Mouse (Mus musculus): ENCODE results near the gene Maml2.

Maml2 gene

DNA sequence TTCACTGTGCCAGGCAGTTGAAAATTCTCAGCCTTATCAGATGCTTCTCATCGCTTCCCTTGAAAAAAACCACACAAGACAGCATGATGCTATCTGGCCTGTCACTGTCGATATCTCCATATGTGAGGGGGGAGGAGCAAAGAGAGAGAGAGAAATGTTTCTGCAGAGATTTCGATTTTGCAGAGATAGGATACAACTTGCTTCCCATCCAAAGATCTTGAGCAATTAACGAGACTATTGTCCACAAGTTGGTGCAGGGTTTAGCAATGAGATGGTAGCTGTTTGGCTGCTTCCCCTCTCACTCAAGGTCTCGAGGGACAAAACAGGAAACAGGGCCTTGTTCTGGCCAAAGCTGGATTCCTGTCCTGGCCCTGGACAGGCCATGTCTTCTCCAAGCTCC lies 276.3 kb downstream of the Maml2 start:
- DNase-seq, result peak; percentile 66

DNA sequence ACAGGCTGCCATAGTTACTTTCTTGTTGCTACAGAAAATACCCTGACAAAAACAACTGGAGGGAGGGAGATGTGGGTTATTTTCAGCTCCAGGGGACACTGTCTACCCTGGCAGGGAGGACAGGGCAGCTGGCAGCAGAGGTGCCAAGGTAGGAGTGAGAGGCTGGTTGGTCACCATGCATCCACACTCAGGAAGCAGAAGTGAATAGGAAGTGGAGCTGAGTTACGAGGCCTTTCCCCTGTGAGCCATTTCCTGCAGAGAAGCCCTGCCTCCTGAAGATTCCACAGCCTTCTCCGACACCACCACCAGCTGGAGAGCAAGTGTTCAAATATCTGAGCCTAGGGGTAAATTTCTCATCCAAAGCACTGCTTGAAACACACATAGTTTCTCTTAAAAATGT lies 277.2 kb downstream of the Maml2 start:
- DNase-seq, result peak; percentile 45

DNA sequence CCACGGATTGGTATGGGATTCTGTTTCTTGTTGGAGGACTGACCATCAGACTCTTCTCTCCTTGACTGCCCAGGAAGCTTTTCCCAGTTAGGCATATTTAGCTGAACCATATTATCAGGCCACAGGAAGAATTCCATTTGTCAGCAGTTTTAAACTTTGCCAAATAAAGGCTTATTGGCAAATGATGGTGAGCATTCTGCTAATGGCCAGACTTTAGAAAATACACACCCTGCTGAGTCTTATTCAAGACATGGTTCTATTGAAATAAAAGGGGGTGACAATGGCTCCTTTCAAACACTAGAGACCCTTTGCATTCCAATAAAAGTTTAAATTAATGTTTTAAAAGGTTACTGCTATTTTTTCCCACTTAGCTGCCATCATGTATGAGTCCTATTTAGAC lies 279.4 kb downstream of the Maml2 start:
- DNase-seq, result no peak

DNA sequence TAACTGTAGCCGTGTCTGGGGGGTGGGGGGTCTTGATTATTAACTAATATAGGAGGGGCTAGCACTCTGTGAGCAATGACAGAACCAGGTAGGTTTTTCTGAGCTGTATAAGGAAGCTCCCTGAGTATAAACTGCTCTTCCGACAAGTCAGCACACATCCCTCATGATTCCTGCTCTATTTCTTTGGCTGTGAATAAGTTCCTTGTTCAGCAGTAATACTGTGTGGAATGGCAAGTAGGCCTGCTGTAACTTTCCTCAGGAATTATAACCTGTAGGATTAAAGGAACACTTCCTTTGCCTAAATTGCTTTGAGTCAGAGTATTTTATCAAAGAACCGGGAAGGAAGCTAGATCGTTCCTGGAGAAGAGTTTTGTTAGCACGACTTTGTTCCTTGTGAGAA lies 283.4 kb downstream of the Maml2 start:
- no peak for DNase-seq

DNA sequence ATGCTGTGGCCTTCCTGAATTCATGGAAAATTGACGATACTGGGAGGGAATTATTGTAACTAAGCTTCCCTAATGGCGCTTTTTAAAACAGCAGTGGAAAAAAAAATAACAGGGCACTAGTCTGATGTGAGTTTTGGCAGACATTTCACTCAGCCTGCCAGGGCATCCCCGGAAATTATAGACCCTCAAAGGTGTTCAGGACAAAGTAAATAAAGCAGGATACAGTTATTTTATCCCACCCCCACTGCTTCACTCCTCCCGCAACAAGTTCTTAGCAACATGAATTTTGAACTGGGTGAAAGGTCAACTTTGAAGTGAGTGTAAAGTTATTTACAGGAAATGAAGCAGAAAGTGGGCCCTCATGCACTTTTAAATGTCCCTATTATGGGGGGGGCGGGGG lies 286.2 kb downstream of the Maml2 start:
- DNase-seq, result no peak

GRCm38 (mm10) chr9:13584435-13584834 lies 286.7 kb downstream of the Maml2 start:
- no peak for DNase-seq

- peak; percentile 39 for DNase-seq
Measured at GRCm38 (mm10) chr9:13587085-13587933, 289.6 kb downstream of the Maml2 start.

DNA sequence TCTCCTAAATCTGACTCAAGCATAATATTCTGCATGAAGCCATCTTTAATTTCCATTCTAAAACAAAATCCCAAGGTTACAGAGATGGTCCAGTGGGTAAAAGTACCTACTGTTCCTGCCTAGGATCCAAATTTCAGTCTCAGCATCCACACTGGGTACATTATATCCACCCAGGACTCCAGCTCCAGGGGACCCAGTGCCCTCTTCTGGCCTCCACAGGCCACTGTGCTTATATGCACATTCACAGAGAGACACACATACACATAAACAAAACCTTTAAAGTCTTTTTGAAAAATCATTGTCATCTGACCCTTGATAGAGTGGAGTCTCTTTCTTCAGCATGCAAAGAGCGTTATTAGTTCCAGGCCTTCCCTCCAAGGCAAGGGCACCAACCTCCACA lies 291.0 kb downstream of the Maml2 start:
- no peak for DNase-seq

DNA sequence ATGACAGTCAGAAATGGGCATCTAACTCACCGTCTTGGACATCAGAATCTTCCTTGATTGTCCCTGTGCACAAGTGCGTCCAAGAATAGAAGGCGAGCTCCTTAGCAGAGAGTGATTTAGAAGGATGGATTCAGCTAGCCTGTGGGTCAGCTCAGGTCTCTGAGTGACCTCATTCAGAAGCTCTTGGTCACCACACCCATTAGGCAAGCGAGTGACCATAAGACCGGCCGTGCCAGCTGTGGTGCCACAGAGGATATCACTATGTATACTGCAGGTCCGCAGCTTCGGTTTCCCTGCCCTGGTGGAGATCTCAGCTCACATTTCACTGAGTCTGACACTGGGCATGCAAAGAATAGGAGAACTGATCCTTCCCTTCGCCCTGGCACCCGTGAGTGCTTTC lies 294.9 kb downstream of the Maml2 start:
- DNase-seq, result no peak

GRCm38 (mm10) chr9:13597736-13598135 lies 300.0 kb downstream of the Maml2 start:
- no peak for DNase-seq

- no peak for DNase-seq
Measured at GRCm38 (mm10) chr9:13598596-13599333, 301.0 kb downstream of the Maml2 start.

DNA sequence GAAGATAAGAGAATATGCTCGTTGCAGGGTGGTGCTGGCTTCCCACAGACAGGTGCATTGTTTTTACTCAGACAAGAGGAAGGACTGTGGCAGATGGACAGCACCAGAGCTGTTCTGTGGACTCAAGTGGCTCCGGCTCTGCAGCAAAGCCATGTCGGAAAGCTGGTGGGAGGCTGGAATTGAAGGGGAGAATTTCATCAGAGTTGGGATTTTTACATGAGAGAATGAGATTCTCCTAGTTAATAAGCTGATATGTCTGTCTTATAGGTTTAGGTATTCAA lies 301.5 kb downstream of the Maml2 start:
- DNase-seq, result no peak

- DNase-seq, result no peak
Measured at GRCm38 (mm10) chr9:13599800-13600199, 302.0 kb downstream of the Maml2 start.

- no peak for DNase-seq
Measured at GRCm38 (mm10) chr9:13601729-13602128, 304.0 kb downstream of the Maml2 start.

GRCm38 (mm10) chr9:13603533-13604143 lies 305.9 kb downstream of the Maml2 start:
- no peak for DNase-seq

DNA sequence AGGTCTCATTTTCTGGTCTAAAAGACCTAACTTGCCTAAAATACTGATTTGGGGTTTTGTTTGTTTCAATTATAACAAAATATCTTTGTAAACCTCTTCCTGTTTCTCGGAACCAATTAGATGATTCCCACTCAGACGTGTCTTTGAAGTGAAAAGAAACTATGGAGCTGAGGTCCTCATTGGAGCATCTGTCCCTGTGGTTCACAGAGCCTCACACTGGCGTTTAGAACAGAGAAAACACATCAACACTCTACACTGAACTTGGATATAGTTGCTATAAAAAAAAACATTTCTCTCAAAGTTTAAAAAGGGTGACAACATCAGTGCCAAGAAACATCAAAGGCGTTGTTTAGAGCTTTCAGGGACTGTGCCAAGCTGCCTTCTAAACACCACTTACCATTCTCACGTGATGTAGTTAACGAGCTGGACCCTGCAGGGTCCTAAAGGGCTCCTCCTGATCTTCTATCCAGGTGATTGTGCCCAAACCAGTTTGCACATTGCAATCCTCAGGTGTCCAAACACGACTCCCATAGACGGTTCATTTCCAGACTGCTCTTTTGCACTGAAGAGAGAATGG lies 309.9 kb downstream of the Maml2 start:
- DNase-seq, result no peak

DNA sequence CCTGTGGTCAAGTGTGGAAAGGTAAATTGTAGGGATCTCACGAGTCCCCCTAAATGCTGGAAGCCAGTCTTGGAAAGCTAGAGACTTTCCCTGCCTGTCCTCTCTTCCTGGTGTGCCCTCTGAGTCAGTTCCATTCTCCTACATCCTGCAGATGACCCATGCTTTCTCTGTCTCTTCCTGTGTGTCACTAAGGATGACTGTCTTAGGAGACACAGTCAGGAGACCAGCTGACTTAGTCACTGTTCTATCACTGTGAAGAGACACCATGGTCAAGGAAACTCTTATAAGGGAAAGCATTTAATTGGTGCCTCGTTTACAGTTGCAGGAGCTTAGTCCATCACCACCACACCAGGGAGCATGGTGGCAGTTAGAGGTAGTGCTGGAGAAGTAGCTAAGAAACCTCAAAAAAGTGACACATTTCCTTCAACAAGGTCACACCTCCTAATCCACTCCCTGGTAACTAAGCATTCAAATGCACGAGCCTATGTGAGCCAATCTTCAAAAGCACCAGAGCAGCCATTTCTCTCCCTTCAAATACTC lies 310.8 kb downstream of the Maml2 start:
- DNase-seq, result no peak

DNA sequence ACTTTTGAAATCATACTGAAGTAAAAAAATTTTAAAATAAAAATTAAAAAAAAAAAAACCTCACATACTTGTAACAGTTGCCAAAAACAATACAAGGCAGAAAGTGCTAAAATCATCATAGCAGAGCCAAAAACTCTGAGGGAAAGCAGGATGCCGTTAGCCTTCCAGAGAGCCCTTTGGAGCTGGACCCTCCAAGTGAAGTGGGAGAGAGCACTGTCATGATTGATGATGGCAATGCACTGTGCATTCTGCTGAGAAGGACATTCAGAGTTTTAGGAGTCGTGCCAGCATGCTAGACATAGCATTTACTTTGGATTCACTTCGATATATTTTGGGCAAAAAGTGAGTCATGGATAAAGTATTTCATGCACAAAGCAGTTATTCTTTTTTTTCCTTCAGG lies 313.8 kb downstream of the Maml2 start:
- peak; percentile 28 for DNase-seq

- no peak for DNase-seq
Measured at GRCm38 (mm10) chr9:13612371-13612770, 314.6 kb downstream of the Maml2 start.

GRCm38 (mm10) chr9:13613325-13614268 lies 315.8 kb downstream of the Maml2 start:
- DNase-seq, result no peak

GRCm38 (mm10) chr9:13616383-13617009 lies 318.7 kb downstream of the Maml2 start:
- no peak for DNase-seq

DNA sequence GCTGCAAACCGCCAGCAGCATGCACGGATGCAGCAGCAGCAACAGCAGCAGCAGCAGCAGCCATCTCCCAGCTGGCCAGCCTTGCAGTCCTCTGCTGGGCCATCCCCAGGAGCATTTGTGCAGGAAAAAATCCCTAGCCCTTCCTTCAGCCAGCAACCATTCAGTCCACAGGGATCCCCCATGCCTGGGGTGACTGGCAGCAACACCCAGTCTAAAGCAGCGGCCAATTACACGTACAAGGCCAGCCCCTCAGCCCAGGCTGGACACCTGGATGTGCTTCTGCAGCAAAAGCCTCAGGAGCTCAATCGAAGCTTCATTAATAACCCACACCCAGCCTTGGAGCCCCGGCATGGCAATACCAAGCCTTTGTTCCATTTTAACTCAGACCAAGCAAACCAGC lies 323.0 kb downstream of the Maml2 start:
- no peak for DNase-seq

All from kidney, adult 9 months (tissue).